Mouse (Mus musculus): ENCODE measurements around the gene Lefty2. TPM values are rescaled to one million over a fixed set of nuclear protein-coding genes. Genes with fewer than 3 reads are reported as not detected.

Gene Lefty2
- polyA plus RNA-seq, 1 experiment, result not detected

DNA sequence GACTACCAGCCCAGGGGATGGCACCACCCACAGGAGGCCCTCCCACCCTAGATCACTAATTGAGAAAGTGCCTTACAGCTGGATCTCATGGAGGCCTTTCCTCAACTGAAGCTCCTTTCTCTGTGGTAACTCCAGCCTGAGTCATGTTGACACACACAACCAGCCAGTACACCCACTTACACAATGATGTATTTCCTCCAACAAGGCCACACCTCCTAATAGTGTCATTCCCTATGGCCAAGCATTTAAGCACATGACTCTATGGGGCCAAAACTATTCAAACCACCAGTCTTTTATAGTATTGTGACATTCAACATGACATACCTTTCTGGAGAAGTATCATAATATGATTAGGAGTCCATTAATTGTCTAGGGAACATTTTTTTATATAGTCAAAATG lies 34.1 kb upstream of the Lefty2 start:
- Histone ChIP-seq H3K79me3 (ENCODE audit: low read depth) (peaks cover 16% of the 10 kb centered on the region), H3ac (ENCODE audit: control insufficient read depth, insufficient read length, low read depth) (no peak overlapping the region), H3K36me3 (ENCODE audit: control insufficient read depth, insufficient read depth) (peaks cover 82% of the 10 kb centered on the region)

GRCm38 (mm10) chr1:180860030-180860429 lies 32.9 kb upstream of the Lefty2 start:
- TF ChIP-seq MYOG (IDR thresholded peaks at IDR 0.05; ENCODE audit: control insufficient read depth, extremely low read depth, insufficient read length) (no peak), CEBPB (IDR thresholded peaks at IDR 0.05; ENCODE audit: low read depth) (no peak), MYOD1 (IDR thresholded peaks at IDR 0.05; ENCODE audit: control insufficient read depth, insufficient read length, low read depth) (no peak), MAX (IDR thresholded peaks at IDR 0.05) (no peak), FOSL1 (IDR thresholded peaks at IDR 0.05; ENCODE audit: insufficient read depth, low read length, poor library complexity, severe bottlenecking) (no peak), CTCF (IDR thresholded peaks at IDR 0.05; ENCODE audit: control insufficient read depth, insufficient read depth, insufficient read length) (no peak), USF1 (IDR thresholded peaks at IDR 0.05; ENCODE audit: low read depth) (no peak)

More for the DNA sequence above, 34.1 kb upstream of the Lefty2 start:
- H3K79me2 ChIP-seq (ENCODE audit: control insufficient read depth, insufficient read depth), result peaks cover 27% of the 10 kb centered on the region
- no peaks in the 10 kb centered on the region for H3K27me3 ChIP-seq (ENCODE audit: control insufficient read depth, insufficient read depth, insufficient read length)
- TF ChIP-seq CTCF (IDR thresholded peaks at IDR 0.05; ENCODE audit: control insufficient read depth, insufficient read depth, insufficient read length), result no peak
- TF ChIP-seq MAX (IDR thresholded peaks at IDR 0.05), result no peak
- TF ChIP-seq USF1 (IDR thresholded peaks at IDR 0.05; ENCODE audit: low read depth), result no peak
- TF ChIP-seq MYOG (IDR thresholded peaks at IDR 0.05; ENCODE audit: control insufficient read depth, extremely low read depth, insufficient read length), result no peak
- no peak overlapping the region for H3K4me3 ChIP-seq (ENCODE audit: insufficient read depth, poor library complexity, severe bottlenecking)

GRCm38 (mm10) chr1:180863606-180864005 lies 29.3 kb upstream of the Lefty2 start:
- H3K4me3 ChIP-seq (ENCODE audit: insufficient read depth, poor library complexity, severe bottlenecking), result no peak overlapping the region
- H3K79me2 ChIP-seq (ENCODE audit: control insufficient read depth, insufficient read depth), result peaks cover 15% of the 10 kb centered on the region
- peaks cover 85% of the 10 kb centered on the region for H3K36me3 ChIP-seq (ENCODE audit: control insufficient read depth, insufficient read depth)
- H3K27me3 ChIP-seq (ENCODE audit: control insufficient read depth, insufficient read depth, insufficient read length), result no peaks in the 10 kb centered on the region
- no peaks in the 10 kb centered on the region for H3K79me3 ChIP-seq (ENCODE audit: low read depth)
- H3ac ChIP-seq (ENCODE audit: control insufficient read depth, insufficient read length, low read depth), result no peak overlapping the region
- TF ChIP-seq FOSL1 (IDR thresholded peaks at IDR 0.05; ENCODE audit: insufficient read depth, low read length, poor library complexity, severe bottlenecking) (no peak), CTCF (IDR thresholded peaks at IDR 0.05; ENCODE audit: control insufficient read depth, insufficient read depth, insufficient read length) (peak; percentile 23)

More at GRCm38 (mm10) chr1:180860030-180860429, 32.9 kb upstream of the Lefty2 start:
- peaks cover 8% of the 10 kb centered on the region for H3K79me3 ChIP-seq (ENCODE audit: low read depth)
- H3ac ChIP-seq (ENCODE audit: control insufficient read depth, insufficient read length, low read depth), result no peak overlapping the region
- peaks cover 88% of the 10 kb centered on the region for H3K36me3 ChIP-seq (ENCODE audit: control insufficient read depth, insufficient read depth)
- no peak overlapping the region for H3K4me3 ChIP-seq (ENCODE audit: insufficient read depth, poor library complexity, severe bottlenecking)
- peaks cover 28% of the 10 kb centered on the region for H3K79me2 ChIP-seq (ENCODE audit: control insufficient read depth, insufficient read depth)
- H3K27me3 ChIP-seq (ENCODE audit: control insufficient read depth, insufficient read depth, insufficient read length), result no peaks in the 10 kb centered on the region

GRCm38 (mm10) chr1:180866001-180866400 lies 26.9 kb upstream of the Lefty2 start:
- H3K4me3 ChIP-seq (ENCODE audit: insufficient read depth, poor library complexity, severe bottlenecking), result no peak overlapping the region
- no peak overlapping the region for H3ac ChIP-seq (ENCODE audit: control insufficient read depth, insufficient read length, low read depth)
- H3K79me3 ChIP-seq (ENCODE audit: low read depth), result no peaks in the 10 kb centered on the region
- peaks cover 61% of the 10 kb centered on the region for H3K36me3 ChIP-seq (ENCODE audit: control insufficient read depth, insufficient read depth)
- peaks cover 15% of the 10 kb centered on the region for H3K79me2 ChIP-seq (ENCODE audit: control insufficient read depth, insufficient read depth)
- TF ChIP-seq MYOD1 (IDR thresholded peaks at IDR 0.05; ENCODE audit: control insufficient read depth, insufficient read length, low read depth) (no peak), CEBPB (IDR thresholded peaks at IDR 0.05; ENCODE audit: low read depth) (no peak), USF1 (IDR thresholded peaks at IDR 0.05; ENCODE audit: low read depth) (no peak), MAX (IDR thresholded peaks at IDR 0.05) (no peak), CTCF (IDR thresholded peaks at IDR 0.05; ENCODE audit: control insufficient read depth, insufficient read depth, insufficient read length) (no peak), MYOG (IDR thresholded peaks at IDR 0.05; ENCODE audit: control insufficient read depth, extremely low read depth, insufficient read length) (no peak), FOSL1 (IDR thresholded peaks at IDR 0.05; ENCODE audit: insufficient read depth, low read length, poor library complexity, severe bottlenecking) (no peak)
- no peaks in the 10 kb centered on the region for H3K27me3 ChIP-seq (ENCODE audit: control insufficient read depth, insufficient read depth, insufficient read length)

- H3K79me3 ChIP-seq (ENCODE audit: low read depth), result no peaks in the 10 kb centered on the region
- no peaks in the 10 kb centered on the region for H3K27me3 ChIP-seq (ENCODE audit: control insufficient read depth, insufficient read depth, insufficient read length)
- no peak overlapping the region for H3ac ChIP-seq (ENCODE audit: control insufficient read depth, insufficient read length, low read depth)
- TF ChIP-seq MAX (IDR thresholded peaks at IDR 0.05) (no peak), USF1 (IDR thresholded peaks at IDR 0.05; ENCODE audit: low read depth) (no peak), MYOG (IDR thresholded peaks at IDR 0.05; ENCODE audit: control insufficient read depth, extremely low read depth, insufficient read length) (no peak), CEBPB (IDR thresholded peaks at IDR 0.05; ENCODE audit: low read depth) (no peak), CTCF (IDR thresholded peaks at IDR 0.05; ENCODE audit: control insufficient read depth, insufficient read depth, insufficient read length) (no peak), MYOD1 (IDR thresholded peaks at IDR 0.05; ENCODE audit: control insufficient read depth, insufficient read length, low read depth) (no peak), FOSL1 (IDR thresholded peaks at IDR 0.05; ENCODE audit: insufficient read depth, low read length, poor library complexity, severe bottlenecking) (no peak)
- H3K79me2 ChIP-seq (ENCODE audit: control insufficient read depth, insufficient read depth), result no peaks in the 10 kb centered on the region
- no peak overlapping the region for H3K4me3 ChIP-seq (ENCODE audit: insufficient read depth, poor library complexity, severe bottlenecking)
- peaks cover 26% of the 10 kb centered on the region for H3K36me3 ChIP-seq (ENCODE audit: control insufficient read depth, insufficient read depth)
These were observed 22.7 kb upstream of the Lefty2 start for GRCm38 (mm10) chr1:180870122-180870650.

GRCm38 (mm10) chr1:180873861-180874484 lies 18.9 kb upstream of the Lefty2 start:
- H3K4me3 ChIP-seq (ENCODE audit: insufficient read depth, poor library complexity, severe bottlenecking), result no peak overlapping the region
- H3K79me3 ChIP-seq (ENCODE audit: low read depth), result no peaks in the 10 kb centered on the region
- H3ac ChIP-seq (ENCODE audit: control insufficient read depth, insufficient read length, low read depth), result no peak overlapping the region
- TF ChIP-seq CTCF (IDR thresholded peaks at IDR 0.05; ENCODE audit: control insufficient read depth, insufficient read depth, insufficient read length) (peak; percentile 17), MYOD1 (IDR thresholded peaks at IDR 0.05; ENCODE audit: control insufficient read depth, insufficient read length, low read depth) (no peak)
- no peaks in the 10 kb centered on the region for H3K79me2 ChIP-seq (ENCODE audit: control insufficient read depth, insufficient read depth)
- no peaks in the 10 kb centered on the region for H3K36me3 ChIP-seq (ENCODE audit: control insufficient read depth, insufficient read depth)
- H3K27me3 ChIP-seq (ENCODE audit: control insufficient read depth, insufficient read depth, insufficient read length), result peaks cover 12% of the 10 kb centered on the region

All from C2C12 (cell line).